Mouse (Mus musculus) urinary bladder, postnatal 4 days (tissue): Measurements from ENCODE around the gene Gata5.

Source experiments
- DNase-seq, 2 experiments: peaks; one replicate each; pipeline ENCODE4 v3.0.0; 2021 to 2022; ENCODE audit warnings: low spot score in 2 of 2

Gata5 gene

DNA sequence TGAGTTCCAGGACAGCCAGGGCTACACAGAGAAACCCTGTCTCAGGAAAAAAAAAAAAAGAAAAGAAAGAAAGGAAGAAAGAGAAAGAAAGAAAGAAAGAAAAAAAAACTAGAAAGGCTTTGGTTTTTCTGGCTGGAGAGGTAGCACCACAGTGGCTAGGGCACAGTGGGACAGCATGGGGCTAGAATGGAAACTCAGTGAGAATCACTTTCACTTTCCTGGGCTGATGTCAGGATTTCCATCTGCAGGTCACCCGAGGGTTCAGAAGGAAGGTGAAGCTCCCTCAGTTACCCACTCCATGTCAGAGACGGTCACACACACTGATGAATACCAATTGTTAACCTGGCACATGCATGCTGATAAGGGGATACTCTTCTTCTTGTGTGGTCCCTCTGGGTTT, 26.8 kb downstream of the Gata5 start:
- no peak for DNase-seq

DNA sequence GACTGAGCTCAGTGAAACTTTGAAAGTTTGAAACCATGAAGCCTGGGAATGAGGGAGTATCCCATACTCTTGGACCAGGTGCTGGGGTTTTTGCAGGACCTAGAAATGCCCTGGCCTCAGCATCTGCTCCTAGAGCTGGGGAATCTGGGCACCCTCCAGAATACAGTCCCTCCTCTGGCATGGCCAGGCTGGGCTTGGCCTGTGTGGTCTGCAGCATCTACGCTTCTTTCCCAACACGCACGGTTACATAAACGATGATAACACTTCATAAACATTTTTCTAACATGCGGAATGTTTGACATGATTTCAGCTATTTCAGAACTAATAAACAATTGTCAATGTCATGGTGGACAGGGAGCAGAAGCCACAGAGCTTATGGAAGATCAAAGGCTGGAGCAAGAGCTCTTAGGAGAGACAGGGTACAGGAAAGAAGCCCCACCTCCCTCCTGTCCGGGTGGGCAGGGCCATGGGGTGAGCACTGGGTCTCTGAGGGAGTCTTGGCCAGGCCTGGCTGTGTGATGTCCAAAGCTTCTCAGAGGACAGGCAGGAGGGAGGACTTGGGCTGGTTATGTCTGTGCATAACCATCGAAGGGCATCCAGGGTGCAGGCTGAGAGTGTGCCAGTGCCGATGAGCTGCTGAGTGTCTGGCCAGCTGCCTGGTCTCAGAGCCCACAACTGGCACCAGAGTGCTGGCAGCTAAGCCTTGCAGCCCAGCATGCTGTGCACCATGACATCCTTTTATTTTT, 27.9 kb downstream of the Gata5 start:
- peak; percentile 49 to 63 for DNase-seq

DNA sequence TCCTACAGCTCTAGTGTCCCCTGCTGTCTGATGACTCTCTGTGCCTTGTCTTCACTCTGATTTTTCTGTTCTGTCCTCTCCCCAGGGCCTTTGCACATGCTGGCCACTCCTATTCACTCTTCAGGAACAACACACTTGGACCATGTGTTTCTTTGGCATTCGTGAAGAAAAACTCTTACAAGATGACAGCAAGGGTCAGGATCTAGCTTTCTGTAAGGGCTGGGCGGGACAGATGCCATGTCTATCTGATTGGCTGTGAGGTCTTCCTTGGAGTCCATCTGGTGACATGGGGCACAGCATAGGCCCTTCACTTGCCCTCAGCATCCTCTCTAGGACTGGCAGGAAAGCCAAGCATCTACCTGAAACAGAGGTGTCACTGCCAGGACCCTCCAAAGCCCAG, 28.5 kb downstream of the Gata5 start:
- no peak for DNase-seq

DNA sequence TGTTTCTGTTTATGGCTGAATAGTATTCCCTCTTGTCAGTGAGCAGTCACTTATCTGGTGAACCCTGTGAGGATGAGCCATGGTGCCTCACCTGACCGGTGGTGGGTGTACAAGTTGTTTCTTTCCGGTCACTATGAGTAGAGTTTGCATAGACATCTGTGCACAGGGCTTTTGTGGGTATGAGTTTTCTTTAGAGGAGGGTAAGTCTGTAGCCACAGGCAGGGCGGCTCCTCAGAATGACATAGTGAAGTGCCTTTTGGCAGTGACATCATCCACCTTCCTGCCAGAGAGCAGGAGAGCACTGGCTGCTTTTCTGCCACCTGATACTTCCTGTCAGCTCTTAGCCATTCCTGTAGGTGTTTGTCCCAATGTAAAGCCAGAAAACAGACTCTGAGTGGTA, 29.0 kb downstream of the Gata5 start:
- DNase-seq: no peak

DNA sequence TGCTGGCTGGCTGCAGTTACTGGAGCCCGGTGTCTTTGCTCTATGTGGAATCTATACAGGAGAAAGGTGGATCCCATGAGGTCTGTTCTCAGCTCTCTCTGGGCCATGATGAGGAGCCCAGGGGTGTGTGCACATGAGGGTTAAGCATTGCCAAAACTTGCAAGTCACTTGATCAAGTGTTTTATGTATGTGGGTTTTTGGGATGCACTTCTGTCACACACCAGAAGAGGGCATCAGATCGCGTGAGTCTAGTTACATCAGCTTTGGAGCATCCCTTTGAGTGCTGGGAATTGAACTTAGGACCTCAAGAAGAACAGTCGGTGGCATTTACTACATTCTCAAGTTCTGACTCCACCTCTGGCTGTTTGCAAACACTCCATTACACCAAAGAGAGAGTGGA, 29.9 kb downstream of the Gata5 start:
- no peak for DNase-seq

GRCm38 (mm10) chr2:180303468-180303867, 31.0 kb downstream of the Gata5 start:
- DNase-seq: no peak

- DNase-seq: no peak
These were observed 32.3 kb downstream of the Gata5 start for GRCm38 (mm10) chr2:180302201-180302600.

DNA sequence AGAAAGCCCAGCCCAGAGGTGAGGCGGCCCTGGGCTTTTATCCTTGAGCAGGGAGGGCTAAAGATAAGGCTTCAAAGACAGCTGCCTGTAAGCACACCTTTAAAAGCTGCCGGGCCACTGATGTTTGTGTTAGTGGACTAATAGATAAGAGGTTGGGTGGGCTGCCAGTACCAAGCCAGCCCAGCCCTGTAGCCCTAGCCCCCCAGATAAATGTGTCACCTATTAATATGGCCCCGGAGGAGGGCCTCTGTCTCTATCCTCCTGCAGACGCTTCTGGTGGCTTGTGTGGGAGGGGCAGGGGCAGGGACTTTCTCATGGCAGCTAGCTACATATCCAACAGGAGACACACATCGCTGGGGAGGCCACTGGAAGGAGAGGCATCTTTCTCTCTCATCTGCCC, 33.7 kb downstream of the Gata5 start:
- no peak for DNase-seq

DNA sequence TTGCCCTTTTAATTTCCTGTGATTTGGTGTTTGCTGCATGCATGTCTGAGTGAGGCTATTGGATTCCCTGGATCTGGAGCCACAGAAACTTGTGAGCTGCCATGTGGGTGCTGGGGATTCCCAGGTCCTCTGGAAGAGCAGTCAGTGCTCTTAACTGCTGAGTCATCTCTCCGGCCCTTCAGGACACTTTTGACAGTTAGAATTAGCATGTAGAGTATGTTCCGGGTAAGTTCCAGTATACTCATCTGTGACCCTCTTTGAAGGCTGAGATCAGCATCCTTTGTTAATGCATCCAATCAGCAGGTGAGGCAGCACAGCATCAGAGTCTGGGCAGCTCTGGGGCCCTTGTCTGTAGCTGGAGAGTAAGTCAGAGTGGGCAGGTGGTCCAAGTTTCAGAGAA, 34.2 kb downstream of the Gata5 start:
- DNase-seq: no peak

- DNase-seq: no peak
These were observed 41.6 kb downstream of the Gata5 start for GRCm38 (mm10) chr2:180292906-180293305.

GRCm38 (mm10) chr2:180292026-180292425, 42.5 kb downstream of the Gata5 start:
- no peak for DNase-seq

DNA sequence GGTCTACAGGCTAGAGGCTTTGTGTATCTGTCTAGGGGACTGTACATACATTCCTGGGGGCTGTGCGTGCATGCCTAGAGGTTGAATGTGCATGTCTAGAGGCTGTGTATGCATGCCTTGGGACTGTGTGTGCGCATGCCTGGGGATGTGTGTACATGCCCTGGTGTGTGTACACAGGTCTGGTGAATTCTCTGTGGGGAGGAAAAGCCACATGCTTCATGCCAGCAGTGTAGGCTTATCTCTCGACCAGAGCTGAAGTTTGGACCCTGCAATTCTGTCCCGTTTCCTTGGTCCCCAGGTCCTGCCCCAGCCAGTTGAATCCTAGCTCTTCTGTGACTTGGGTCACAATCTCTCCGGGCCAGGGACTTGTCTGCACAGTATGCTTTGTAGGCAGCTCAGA, 42.9 kb downstream of the Gata5 start:
- no peak for DNase-seq

- DNase-seq: no peak
These were observed 44.0 kb downstream of the Gata5 start for GRCm38 (mm10) chr2:180290503-180290902.

GRCm38 (mm10) chr2:180289440-180290108, 44.9 kb downstream of the Gata5 start, which contains the start of gene Rbbp8nl:
Gene Rbbp8nl, minus strand, starts transcription at chr2:180289879.
- peak; percentile 67 to 79 for DNase-seq

DNA sequence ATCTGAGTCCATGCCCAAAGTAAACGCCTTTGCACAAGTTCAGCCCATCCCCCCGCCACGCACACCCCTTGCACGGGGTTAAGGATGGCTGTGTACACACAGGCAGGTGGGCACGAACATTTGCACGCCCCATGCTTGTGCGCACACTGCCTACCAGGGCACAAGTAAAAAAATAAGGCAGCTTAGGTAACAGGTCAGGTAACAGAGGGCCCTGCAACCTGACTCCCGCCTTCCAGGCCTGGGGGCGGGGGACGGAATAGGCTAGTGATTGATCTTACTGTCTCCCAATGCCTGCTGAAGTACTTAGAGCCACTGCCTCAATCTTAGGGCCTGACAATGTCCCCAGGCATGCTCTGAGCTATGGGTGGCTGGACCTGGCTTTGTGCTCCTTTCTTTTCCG, 45.5 kb downstream of the Gata5 start:
- DNase-seq: no peak

DNA sequence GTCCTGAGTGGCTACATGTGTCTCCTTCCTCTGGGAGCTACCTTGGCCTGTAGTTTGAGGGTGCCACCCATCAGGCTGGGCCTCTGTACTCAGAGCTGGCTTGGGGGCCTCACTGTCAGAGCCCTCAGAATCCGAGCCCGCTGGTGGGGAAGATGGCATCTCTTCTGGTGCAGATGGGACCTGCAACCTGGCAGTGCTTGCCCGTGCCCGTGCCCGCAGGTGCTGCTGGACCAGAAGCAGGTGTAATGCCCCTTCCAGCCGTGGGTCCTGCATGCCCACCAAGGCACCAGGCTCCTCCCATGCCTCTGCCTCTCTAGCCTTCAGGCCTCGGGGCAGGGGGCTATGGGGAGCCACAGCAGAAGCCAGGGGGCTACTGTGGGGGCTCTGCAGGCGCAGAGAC, 55.2 kb downstream of the Gata5 start:
- DNase-seq: no peak

DNA sequence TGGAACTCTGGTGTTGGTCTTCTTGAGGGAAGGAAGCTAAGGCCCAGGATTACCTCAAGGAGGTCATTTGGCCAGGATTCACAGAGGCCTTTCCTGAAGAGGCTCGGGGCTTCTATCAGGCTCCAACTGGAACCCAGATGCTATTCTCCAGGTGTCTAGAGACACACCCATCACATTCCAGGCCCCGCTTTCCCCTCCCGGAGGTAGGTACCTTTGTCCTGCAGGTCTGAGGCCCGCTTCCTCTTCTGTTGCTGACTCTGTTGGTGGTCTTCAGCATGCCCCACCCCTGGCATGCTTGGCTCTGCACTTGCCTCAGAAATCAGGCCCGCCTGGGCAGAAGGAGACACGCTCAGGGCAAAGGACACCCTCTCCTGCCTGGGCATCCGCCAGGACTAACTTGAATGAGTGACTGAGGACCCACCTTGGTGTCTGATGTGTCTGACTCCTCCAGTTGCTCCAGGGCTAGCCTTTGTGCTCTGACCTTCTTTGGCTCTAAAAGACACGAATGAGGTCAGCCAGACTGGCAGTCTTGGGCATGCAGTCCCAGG, 56.7 kb downstream of the Gata5 start:
- DNase-seq: no peak

DNA sequence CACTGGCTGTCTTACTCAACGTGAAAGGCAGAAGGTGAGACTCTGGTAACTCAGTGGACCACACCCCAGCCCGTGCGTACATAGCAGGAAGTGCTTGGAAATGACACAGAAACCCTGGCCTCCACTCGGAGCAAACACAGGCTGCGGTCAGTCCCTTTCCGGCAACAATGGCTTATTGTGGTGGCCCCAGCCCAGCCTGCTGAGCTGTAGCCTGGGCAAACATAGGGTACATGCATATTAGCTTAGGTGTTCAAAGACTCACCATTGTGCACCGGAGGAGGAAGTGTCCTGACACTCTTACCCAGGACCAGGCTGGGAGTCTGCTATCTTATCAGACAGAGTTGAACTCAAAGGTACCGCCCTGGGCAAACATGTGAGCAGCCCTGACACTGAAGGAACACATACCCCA, 57.6 kb downstream of the Gata5 start:
- no peak for DNase-seq

- no peak for DNase-seq
These were observed 58.1 kb downstream of the Gata5 start for GRCm38 (mm10) chr2:180276385-180276784.

- peak; percentile 83 to 90 for DNase-seq
These were observed 58.7 kb downstream of the Gata5 start for GRCm38 (mm10) chr2:180275836-180276235.
